ENCODE assay signal across 11 mouse cellular contexts in genomic region chr6:51016441-51017070, GRCm38 (mm10).
A peak's percentile ranks its signal among the peaks of the same experiment; 100 is the strongest.
DNase-seq lines count a peak whose midpoint lies in the region; ATAC-seq lines count a peak whose summit lies in the region.
"Had no signal": no experiment of that assay in that cellular context is flagged by ENCODE, and none has a peak within 500 bp of the region (broad histone marks: within the 10 kb centered on the region; RNA-seq: fewer than 3 reads in every experiment).

No protein-coding gene starts in this region.

- DNase-seq in gastrocnemius, adult 18-20 months (ENCODE audit: low spot score), result peak; percentile 16
- DNase-seq in gastrocnemius, postnatal 25 days, result no peak
- peak; percentile 94 for DNase-seq in Muller cell, postnatal 12 days (ENCODE audit: inconsistent ontology term)
- peak; percentile 25 for DNase-seq in embryonic facial prominence, embryonic 11.5 days (ENCODE audit: low spot score)
- no peak for DNase-seq in MN1 (ENCODE audit: low spot score)
- DNase-seq in frontal cortex, postnatal 10 days (ENCODE audit: low spot score in 2 of 2), result no peak

- ATAC-seq in embryonic facial prominence, embryonic 11.5 days (replicated peaks; ENCODE audit: insufficient number of reproducible peaks, low FRiP score, low TSS enrichment, low read depth), result no peak
- no peak for ATAC-seq in limb, embryonic 13.5 days (ENCODE audit: low FRiP score, low read depth)
- ATAC-seq in erythroid progenitor cell, adult 5-6 weeks (replicated peaks; ENCODE audit: low FRiP score, poor library complexity, severe bottlenecking), result no peak

- no peak overlapping the region for H3K4me3 ChIP-seq in embryonic facial prominence, embryonic 11.5 days (ENCODE audit: low read depth, low read length)
- H3K4me3 ChIP-seq in limb, embryonic 13.5 days, result no peak overlapping the region
- H3K4me3 ChIP-seq: heart, adult 2 months; myocyte had no signal

- no peak overlapping the region for H3K4me2 ChIP-seq in embryonic facial prominence, embryonic 11.5 days (ENCODE audit: low read depth, low read length)
- no peak overlapping the region for H3K4me2 ChIP-seq in limb, embryonic 13.5 days (replicated peaks)

- peaks cover 2% of the 10 kb centered on the region for H3K4me1 ChIP-seq in embryonic facial prominence, embryonic 11.5 days (ENCODE audit: control insufficient read depth, insufficient read depth, low read length)
- H3K4me1 ChIP-seq in limb, embryonic 13.5 days, result peaks cover 34% of the 10 kb centered on the region

- H3K36me3 ChIP-seq in embryonic facial prominence, embryonic 11.5 days (replicated peaks; ENCODE audit: control insufficient read depth, insufficient read depth, low read depth, low read length), result no peaks in the 10 kb centered on the region
- H3K36me3 ChIP-seq in limb, embryonic 13.5 days, result no peaks in the 10 kb centered on the region

- 0 out of 2 replicates have a peak overlapping the region, but pooled peaks have one; percentile 22 for H3K27ac ChIP-seq in embryonic facial prominence, embryonic 11.5 days (replicated peaks; ENCODE audit: low read depth, low read length)
- H3K27ac ChIP-seq in limb, embryonic 13.5 days, result peak overlapping the region; percentile 39; the same call in 1 of the 2 replicates
- H3K27ac ChIP-seq: heart, adult 2 months; liver, embryonic 14.5 days had no signal

- H3K27me3 ChIP-seq in embryonic facial prominence, embryonic 11.5 days (ENCODE audit: control insufficient read depth, insufficient read depth, low read length), result no peaks in the 10 kb centered on the region
- H3K27me3 ChIP-seq in limb, embryonic 13.5 days, result peaks cover 30% of the 10 kb centered on the region

- H3K9ac ChIP-seq in embryonic facial prominence, embryonic 11.5 days (replicated peaks; ENCODE audit: low read length), result no peak overlapping the region
- no peak overlapping the region for H3K9ac ChIP-seq in limb, embryonic 13.5 days
- H3K9ac ChIP-seq: liver, embryonic 14.5 days had no signal

- WGBS in embryonic facial prominence, embryonic 11.5 days, result 69% methylated on average over 5 of the region's 5 CpGs
- 61% methylated on average over 5 of the region's 5 CpGs for WGBS in limb, embryonic 13.5 days

- no peaks in the 10 kb centered on the region for H3K9me3 ChIP-seq in embryonic facial prominence, embryonic 11.5 days (replicated peaks; ENCODE audit: control insufficient read depth, low read length)
- H3K9me3 ChIP-seq in limb, embryonic 13.5 days, result no peaks in the 10 kb centered on the region

Comparison
In these comparisons a context has a peak if more than half of its experiments do, and no peak if none do; other contexts are left out.
1. DNase-seq: peak in gastrocnemius, adult 18-20 months (single experiment), Muller cell, postnatal 12 days (single experiment) and embryonic facial prominence, embryonic 11.5 days (single experiment); none in gastrocnemius, postnatal 25 days (single experiment), MN1 (single experiment) and frontal cortex, postnatal 10 days (0 of 2).